Mouse (Mus musculus): ENCODE measurements around the gene Micall1.

DNA sequence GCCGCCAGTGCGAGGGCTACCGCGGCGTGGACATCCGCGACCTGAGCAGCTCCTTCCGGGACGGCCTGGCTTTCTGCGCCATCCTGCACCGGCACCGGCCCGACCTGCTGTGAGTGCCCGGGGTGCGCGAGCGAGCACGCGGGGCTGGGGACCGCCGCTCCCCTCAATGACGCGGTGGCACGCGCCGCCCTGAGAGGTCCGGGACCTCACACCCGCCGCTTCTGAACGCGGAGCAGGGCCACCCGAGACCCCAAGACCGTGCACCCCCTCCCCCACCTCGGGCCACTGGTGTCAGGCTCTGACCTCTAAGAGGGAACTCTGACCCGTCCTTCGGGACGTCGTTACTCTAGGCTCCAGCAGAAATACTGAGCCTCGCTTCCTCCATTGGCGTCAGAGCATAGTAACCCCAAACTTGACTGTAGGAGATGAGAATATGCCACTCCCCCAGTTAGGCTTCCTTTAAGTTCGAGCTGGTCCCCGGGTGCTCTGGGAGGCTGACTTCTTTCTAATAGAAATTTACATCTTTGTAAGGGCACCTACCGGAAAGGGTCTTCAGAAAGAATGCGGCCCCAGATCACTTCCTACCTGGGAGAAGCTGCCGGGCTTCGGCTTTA lies 730 bp downstream of the Micall1 start:
- no peak for TF ChIP-seq CTCF (IDR thresholded peaks at IDR 0.05; ENCODE audit: control insufficient read depth, insufficient read depth, insufficient replicate concordance, low read depth, low read length)
- no peak; the same call in 1 of the 2 replicates for TF ChIP-seq POLR2A (IDR thresholded peaks at IDR 0.05; ENCODE audit: control insufficient read depth, low read depth, low read length)

All from testis, adult 2 months (tissue).